Mouse (Mus musculus) liver, embryonic 14.5 days (tissue): ENCODE results near the gene Cemip. TPM values are rescaled to one million over a fixed set of nuclear protein-coding genes. Genes with fewer than 3 reads are reported as not detected.

Source experiments
- ATAC-seq: fragments of 200-750 bp; cut with Nextera tagmentation; 2 replicates; pipeline ENCODE4 v1.8.0; 2017; ENCODE audit warnings: moderate number of reproducible peaks, mild to moderate bottlenecking, moderate library complexity; ENCODE audit not compliant: insufficient read depth
- DNase-seq, 3 experiments: peaks; one replicate each; pipeline ENCODE4 v3.0.0-alpha.2; 2012 to 2013; ENCODE audit warnings: low read depth in 3 of 3, low spot score in 3 of 3
- H3K27ac ChIP-seq: fragments of 300-500 bp; sonication (generic); 2 replicates; pipeline ENCODE4 v1.5.1; 2014; ENCODE audit warnings: moderate library complexity, mild to moderate bottlenecking, control low read depth, inconsistent platforms
- H3K27me3 ChIP-seq: fragments of 300-500 bp; sonication (generic); 2 replicates; pipeline ENCODE4 v1.6.1; 2014; ENCODE audit warnings: mild to moderate bottlenecking, low read length, moderate library complexity; ENCODE audit not compliant: control insufficient read depth, insufficient read depth
- H3K36me3 ChIP-seq: fragments of 300-500 bp; sonication (generic); replicated peaks from 2 replicates; pipeline ENCODE4 v1.6.1; 2014; ENCODE audit warnings: low read depth; ENCODE audit not compliant: control insufficient read depth, insufficient read depth
- H3K4me1 ChIP-seq, 2 experiments: fragments of 200-500 bp in 1 of 2; fragments of 300-500 bp in 1 of 2; sonication (generic) in 1 of 2; replicated peaks; 2 replicates each; pipeline ENCODE4 v1.6.1; 2012 to 2014; ENCODE audit warnings: antibody characterized with exemption in 1 of 2, inconsistent platforms in 1 of 2, low read length in 1 of 2; ENCODE audit not compliant: control insufficient read depth in 2 of 2, insufficient read depth in 2 of 2
- H3K4me2 ChIP-seq: fragments of 300-500 bp; sonication (generic); 2 replicates; pipeline ENCODE4 v1.6.1; 2014; ENCODE audit warnings: low read depth, mild to moderate bottlenecking, control low read depth, moderate library complexity
- H3K4me3 ChIP-seq, 2 experiments: fragments of 200-500 bp in 1 of 2; fragments of 300-500 bp in 1 of 2; sonication (generic) in 1 of 2; 2 replicates each; pipeline ENCODE4 v1.5.1; 2012 to 2014; ENCODE audit warnings: low read depth in 2 of 2, low read length in 2 of 2, mild to moderate bottlenecking in 2 of 2, control low read depth in 1 of 2, inconsistent platforms in 1 of 2, moderate library complexity in 1 of 2; ENCODE audit not compliant: insufficient read depth in 1 of 2
- H3K9ac ChIP-seq: fragments of 300-500 bp; sonication (generic); replicated peaks from 2 replicates; pipeline ENCODE4 v1.6.1; 2014; ENCODE audit warnings: mild to moderate bottlenecking, control low read depth, moderate library complexity
- H3K9me3 ChIP-seq: fragments of 300-500 bp; sonication (generic); 2 replicates; pipeline ENCODE4 v1.6.1; 2016; ENCODE audit warnings: low read length, mixed read lengths; ENCODE audit not compliant: control insufficient read depth
- CTCF ChIP-seq: IDR thresholded peaks from 2 replicates; pipeline ENCODE4 v1.5.1; 2016; ENCODE audit warnings: antibody characterized with exemption, low read depth, control low read depth
- EP300 ChIP-seq: IDR thresholded peaks from 2 replicates; pipeline ENCODE4 v1.6.1; 2016; ENCODE audit warnings: antibody characterized with exemption, low read depth
- WGBS: fragments of 180-500 bp; shearing (Covaris S2); extraction: QIAGEN DNeasy Blood & Tissue Kit; methylation state at CpG from one replicate; pipeline ENCODE4 v1.1.7; 2014; ENCODE audit not compliant: insufficient replicate concordance; 5-methylcytosine and 5-hydroxymethylcytosine counted together
- polyA plus RNA-seq, 2 experiments: library from polyadenylated mRNA; depleted of rRNA in 1 of 2; stranded (reverse) in 1 of 2; unstranded in 1 of 2; fragments of >200 nt; fragmentation: Nextera tagmentation in 1 of 2; extraction: Ambion mirVana in 1 of 2; gene quantifications; 2 replicates each; pipeline versions ENCODE4 v1.2.1 to v1.2.3; 2012 to 2014

The Cemip gene
- polyA plus RNA-seq, 2 experiments, result 0.02 to 0.06 TPM

DNA sequence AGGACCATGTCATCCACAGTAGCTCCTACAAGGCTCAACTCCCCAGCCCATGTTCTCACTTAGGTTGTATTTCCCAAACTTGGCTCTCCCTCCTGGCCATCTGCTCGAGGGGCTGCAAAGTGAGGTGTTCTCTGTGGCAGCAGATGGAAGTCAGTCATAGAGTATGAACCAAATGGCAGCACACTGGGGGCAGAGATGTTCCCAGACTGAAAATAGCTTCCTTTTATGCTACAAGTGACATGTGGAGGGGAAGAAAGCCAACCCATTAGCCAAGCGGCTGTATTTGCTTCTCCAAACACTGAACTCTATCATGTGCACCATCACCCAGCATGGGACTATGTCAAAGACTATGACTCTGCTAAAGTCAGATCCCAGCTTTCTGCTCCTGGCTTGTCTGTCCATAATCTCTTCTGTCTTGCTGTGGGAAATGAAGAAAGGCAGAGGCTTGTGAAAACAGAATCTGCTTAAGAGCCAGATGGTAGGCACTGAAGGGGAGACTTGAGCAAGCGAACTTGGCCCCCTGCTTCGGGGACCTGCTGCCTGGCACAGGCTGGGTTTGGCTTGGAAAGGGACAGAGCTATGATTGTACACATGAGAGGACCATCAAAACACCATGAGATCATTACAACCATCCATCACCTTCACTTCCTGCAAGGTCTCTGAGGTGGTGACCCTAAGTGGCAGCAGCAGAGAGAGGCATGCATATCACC is 41.6 kb downstream of the Cemip start:
- WGBS, result 45% methylated on average over 4 of the region's 4 CpGs
- Histone ChIP-seq H3K4me2 (no peak overlapping the region), H3K9me3 (no peaks in the 10 kb centered on the region), H3K36me3 (no peaks in the 10 kb centered on the region), H3K4me1 (no peaks in the 10 kb centered on the region), H3K27me3 (no peaks in the 10 kb centered on the region), H3K9ac (no peak overlapping the region), H3K4me3 (no peak overlapping the region), H3K27ac (no peak overlapping the region)
- TF ChIP-seq EP300 (no peak), CTCF (no peak)
- DNase-seq (no peak), ATAC-seq (no peak)

DNA sequence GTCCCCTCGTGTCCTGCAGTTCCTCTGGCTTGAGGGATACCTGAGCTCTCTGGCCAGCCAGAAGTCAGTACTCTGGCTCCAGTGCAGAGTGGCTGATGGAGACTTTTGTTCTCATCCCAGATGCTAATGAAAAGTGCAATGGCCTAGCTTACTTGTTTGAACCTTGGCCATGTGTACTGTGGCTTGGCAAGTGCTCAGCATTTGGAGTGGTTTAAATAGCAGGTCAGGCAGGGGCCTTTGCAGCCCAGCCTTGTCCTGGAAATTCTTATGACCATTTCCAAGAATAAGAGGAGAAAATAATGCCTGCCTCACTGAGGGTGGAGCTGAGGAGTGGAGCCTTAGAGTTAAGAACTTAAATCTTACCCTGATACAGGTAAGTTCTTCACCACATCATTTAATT is 43.6 kb downstream of the Cemip start:
- Histone ChIP-seq H3K36me3 (no peaks in the 10 kb centered on the region), H3K27ac (no peak overlapping the region), H3K4me1 (no peaks in the 10 kb centered on the region), H3K9me3 (no peaks in the 10 kb centered on the region), H3K4me3 (no peak overlapping the region), H3K27me3 (no peaks in the 10 kb centered on the region), H3K9ac (no peak overlapping the region), H3K4me2 (no peak overlapping the region)
- TF ChIP-seq EP300 (no peak), CTCF (no peak)
- ATAC-seq (no peak), DNase-seq (no peak)
- WGBS, result 37% methylated on average over 1 of the region's 1 CpGs

DNA sequence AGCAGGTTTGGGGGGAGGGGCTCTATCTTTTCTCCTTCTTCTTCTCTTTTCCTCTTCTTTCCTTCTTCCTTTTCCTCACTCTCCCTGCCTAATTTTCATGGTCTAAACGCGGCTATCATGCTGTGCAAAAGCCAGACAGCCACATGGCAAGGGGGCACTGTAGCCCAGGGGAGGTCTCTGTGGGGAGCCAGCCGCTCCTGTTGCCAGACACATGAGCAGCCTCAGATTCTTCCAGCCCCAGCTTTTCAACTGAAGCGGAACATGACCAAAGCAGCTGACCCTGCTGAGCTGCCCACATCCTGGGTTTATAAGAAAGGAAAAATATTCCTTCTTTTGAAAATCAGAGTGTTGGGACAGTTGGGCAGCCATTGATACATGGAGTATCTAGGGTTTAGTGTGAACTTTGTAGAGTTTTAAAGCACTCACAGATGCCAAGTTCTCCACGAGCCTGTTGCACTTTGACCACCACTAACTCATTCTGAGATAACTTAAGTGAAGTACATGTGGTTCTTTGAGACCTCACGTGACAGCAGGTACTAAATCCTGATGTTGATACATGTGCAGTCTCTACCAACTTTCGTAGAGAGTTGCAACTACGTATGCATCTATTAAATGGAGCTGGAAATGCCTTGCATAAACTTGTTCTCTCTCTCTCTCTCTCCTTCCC is 46.3 kb downstream of the Cemip start:
- Histone ChIP-seq H3K27ac (no peak overlapping the region), H3K4me3 (no peak overlapping the region), H3K4me2 (no peak overlapping the region), H3K9ac (no peak overlapping the region), H3K9me3 (no peaks in the 10 kb centered on the region), H3K4me1 (no peaks in the 10 kb centered on the region), H3K27me3 (no peaks in the 10 kb centered on the region), H3K36me3 (no peaks in the 10 kb centered on the region)
- WGBS, result 50% methylated on average over 8 of the region's 8 CpGs
- no peak for ATAC-seq
- DNase-seq, result no peak
- TF ChIP-seq EP300 (no peak), CTCF (no peak)

DNA sequence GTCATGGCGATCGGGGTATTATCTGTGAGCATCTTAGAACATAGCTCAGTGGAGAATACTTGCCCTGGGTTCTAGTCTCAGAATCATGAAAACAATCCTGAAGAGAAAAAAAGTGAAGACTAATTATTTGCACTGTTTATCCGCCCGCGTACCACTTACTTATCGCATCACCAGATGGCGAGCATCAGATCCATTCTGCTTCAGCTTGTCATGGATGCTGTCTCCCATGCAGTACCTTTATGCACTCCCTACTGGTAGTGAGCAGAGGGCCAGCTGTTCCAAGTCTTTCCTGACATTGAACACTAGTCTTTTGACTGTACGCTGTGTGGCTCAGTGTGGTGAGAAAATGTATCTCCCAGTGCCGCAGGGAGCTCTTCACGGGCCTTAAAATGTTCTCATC is 47.7 kb downstream of the Cemip start:
- 83% methylated on average over 10 of the region's 10 CpGs for WGBS
- Histone ChIP-seq H3K27ac (no peak overlapping the region), H3K9me3 (no peaks in the 10 kb centered on the region), H3K4me3 (no peak overlapping the region), H3K4me1 (no peaks in the 10 kb centered on the region), H3K4me2 (no peak overlapping the region), H3K36me3 (no peaks in the 10 kb centered on the region), H3K9ac (no peak overlapping the region), H3K27me3 (no peaks in the 10 kb centered on the region)
- no peak for TF ChIP-seq CTCF
- no peak for TF ChIP-seq EP300
- DNase-seq (no peak), ATAC-seq (no peak)

DNA sequence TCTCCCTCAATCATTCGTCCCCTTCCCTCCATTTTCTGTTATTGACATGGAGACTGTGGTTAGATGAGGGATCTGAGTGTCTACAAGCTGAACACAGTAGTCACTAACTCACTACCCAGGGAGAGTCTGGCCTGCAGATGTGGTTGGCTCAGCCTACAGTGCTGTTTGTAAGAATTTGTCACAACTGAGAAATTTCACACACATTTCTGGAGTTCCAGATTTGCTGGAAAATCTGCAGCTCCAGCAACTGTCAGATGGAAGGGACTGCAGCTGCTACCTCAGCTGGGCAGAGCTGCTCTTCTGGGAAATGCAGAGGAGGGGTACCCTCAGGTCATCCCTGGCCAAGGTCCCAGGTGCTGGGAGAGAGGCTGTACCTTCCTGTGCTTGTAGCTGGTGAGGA is 53.5 kb downstream of the Cemip start:
- H3K27me3 ChIP-seq, result no peaks in the 10 kb centered on the region
- TF ChIP-seq EP300 (no peak), CTCF (no peak)
- no peak for DNase-seq
- no peak overlapping the region for H3K27ac ChIP-seq
- ATAC-seq, result no peak
- no peak overlapping the region for H3K4me3 ChIP-seq
- 54% methylated on average over 1 of the region's 1 CpGs for WGBS
- H3K9me3 ChIP-seq, result no peaks in the 10 kb centered on the region
- no peaks in the 10 kb centered on the region for H3K36me3 ChIP-seq
- no peak overlapping the region for H3K9ac ChIP-seq
- no peaks in the 10 kb centered on the region for H3K4me1 ChIP-seq
- no peak overlapping the region for H3K4me2 ChIP-seq
